Mouse (Mus musculus) mouse trophoblast stem cell (cell line): ENCODE data around the gene Adgrd1.
"Not testable (repeated sequence)": the region's sequence is repeated elsewhere in the genome, so short reads cannot be mapped to it uniquely, and the experiment has no call there.

Experiments
- in situ Hi-C, 2 experiments: fragments of 300-500 bp; cut with MseI, MboI; formaldehyde crosslinking; loops; 2 replicates in 1 of 2; 3 replicates in 1 of 2; pipeline ENCODE4 v1.15.1; 2025

The Adgrd1 gene

GRCm38 (mm10) chr5:129092345-129093065 lies 4.0 kb upstream of the Adgrd1 start:
- in situ Hi-C loops, result no loop called here

GRCm38 (mm10) chr5:129093158-129093557 lies 3.4 kb upstream of the Adgrd1 start:
- in situ Hi-C loops, result no loop called here

- in situ Hi-C loops, result no loop called here
Measured at GRCm38 (mm10) chr5:129094236-129094635, 2.3 kb upstream of the Adgrd1 start.

- in situ Hi-C loops, result no loop called here
Measured at GRCm38 (mm10) chr5:129104043-129104442, 7.5 kb downstream of the Adgrd1 start.

- in situ Hi-C loops, result no loop called here
Measured at GRCm38 (mm10) chr5:129111729-129112128, 15.2 kb downstream of the Adgrd1 start.

- in situ Hi-C loops, result no loop called here
Measured at GRCm38 (mm10) chr5:129113741-129114476, 17.4 kb downstream of the Adgrd1 start.

- in situ Hi-C loops, result no loop called here
Measured at GRCm38 (mm10) chr5:129116299-129116698, 19.7 kb downstream of the Adgrd1 start.

- in situ Hi-C loops, result no loop called here
Measured at GRCm38 (mm10) chr5:129117593-129118113, 21.1 kb downstream of the Adgrd1 start.

GRCm38 (mm10) chr5:129118523-129118922 lies 22.0 kb downstream of the Adgrd1 start:
- in situ Hi-C loops, result no loop called here

- in situ Hi-C loops, result no loop called here
Measured at GRCm38 (mm10) chr5:129119146-129119545, 22.6 kb downstream of the Adgrd1 start.

- in situ Hi-C loops, result no loop called here
Measured at GRCm38 (mm10) chr5:129121654-129122285, 25.2 kb downstream of the Adgrd1 start.

GRCm38 (mm10) chr5:129122491-129122890 lies 25.9 kb downstream of the Adgrd1 start:
- in situ Hi-C loops, result no loop called here

- in situ Hi-C loops, result no loop called here
Measured at GRCm38 (mm10) chr5:129124070-129124828, 27.7 kb downstream of the Adgrd1 start.

- in situ Hi-C loops, result not testable (repeated sequence)
Measured at GRCm38 (mm10) chr5:129128310-129128709, 31.8 kb downstream of the Adgrd1 start.

GRCm38 (mm10) chr5:129130301-129130700 lies 33.8 kb downstream of the Adgrd1 start:
- in situ Hi-C loops, result no loop called here

GRCm38 (mm10) chr5:129137405-129137804 lies 40.9 kb downstream of the Adgrd1 start:
- in situ Hi-C loops, result no loop called here

GRCm38 (mm10) chr5:129138576-129138975 lies 42.0 kb downstream of the Adgrd1 start:
- in situ Hi-C loops, result no loop called here

- in situ Hi-C loops, result no loop called here
Measured at GRCm38 (mm10) chr5:129142801-129143200, 46.3 kb downstream of the Adgrd1 start.

GRCm38 (mm10) chr5:129145307-129145935 lies 48.9 kb downstream of the Adgrd1 start:
- in situ Hi-C loops, result no loop called here

- in situ Hi-C loops, result no loop called here
Measured at GRCm38 (mm10) chr5:129146892-129147509, 50.5 kb downstream of the Adgrd1 start.

GRCm38 (mm10) chr5:129148485-129148884 lies 51.9 kb downstream of the Adgrd1 start:
- in situ Hi-C loops, result no loop called here
